Comparison of ENCODE assay signal across 9 mouse cellular contexts in genomic region chr2:157030804-157031203, GRCm38 (mm10). TPM values are rescaled to one million over a fixed set of nuclear protein-coding genes. Genes with fewer than 3 reads are reported as not detected.
DNase-seq lines count a peak whose midpoint lies in the region; ATAC-seq lines count a peak whose summit lies in the region.
"Had no signal": no experiment of that assay in that cellular context is flagged by ENCODE, and none has a peak within 500 bp of the region (broad histone marks: within the 10 kb centered on the region; RNA-seq: fewer than 3 reads in every experiment).

No protein-coding gene starts in this region.

- no peak overlapping the region for H3K4me3 ChIP-seq in forebrain, embryonic 13.5 days

- H3K9ac ChIP-seq in forebrain, embryonic 13.5 days: no peak overlapping the region

- H3K27ac ChIP-seq in forebrain, embryonic 13.5 days: no peak overlapping the region
- H3K27ac ChIP-seq: macrophage had no signal

- H3K9me3 ChIP-seq in forebrain, embryonic 13.5 days (replicated peaks): no peaks in the 10 kb centered on the region

- H3K4me1 ChIP-seq in forebrain, embryonic 13.5 days: no peaks in the 10 kb centered on the region

- 44% methylated on average over 9 of the region's 9 CpGs for WGBS in forebrain, embryonic 13.5 days

- ATAC-seq in forebrain, embryonic 13.5 days: peak; percentile 67
- peak; percentile 54 to 75 for ATAC-seq in hematopoietic stem cell, adult 5-6 weeks (replicated peaks in 1 of 2; ENCODE audit: insufficient read depth in 1 of 2, low FRiP score in 2 of 2, low TSS enrichment in 1 of 2, low read depth in 1 of 2, poor library complexity in 2 of 2, severe bottlenecking in 2 of 2)
- ATAC-seq in megakaryocyte progenitor cell, adult 5-6 weeks (replicated peaks; ENCODE audit: poor library complexity): peak; percentile 64

- DNase-seq in MEL-GATA-1-ER (ENCODE audit: extremely low read depth, low read depth): peak; percentile 60
- peak; percentile 82 for DNase-seq in c-Kit-positive CD71-negative TER-119-negative erythroid progenitor cells, embryonic 14.5 days (ENCODE audit: low read depth)
- peak; percentile 81 to 98 for DNase-seq in layer of hippocampus, postnatal 25 days (ENCODE audit: extremely low spot score in 1 of 2, low spot score in 1 of 2)
- peak; percentile 97 for DNase-seq in right cerebral cortex, postnatal 4 days
- DNase-seq in yolk sac, embryonic 10.5 days (ENCODE audit: low spot score): peak; percentile 44

- peaks cover 93% of the 10 kb centered on the region for H3K36me3 ChIP-seq in forebrain, embryonic 13.5 days (ENCODE audit: poor library complexity, severe bottlenecking)

- no peak overlapping the region for H3K4me2 ChIP-seq in forebrain, embryonic 13.5 days

- H3K27me3 ChIP-seq in forebrain, embryonic 13.5 days: no peaks in the 10 kb centered on the region

RNA-seq across cellular contexts. Expression of gene Dsn1, which starts 23.9 kb away (rescaled TPM):
- 38.8 TPM in 2 replicates for polyA plus RNA-seq in forebrain, embryonic 13.5 days (2015; fragmentation: Nextera tagmentation; extraction: Ambion mirVana)
- 38.5 and 53.8 TPM in 2 replicates for total RNA-seq in hematopoietic stem cell, adult 5-6 weeks (2017)
- 1 to 10 TPM; 4.0 to 7.2 TPM for total RNA-seq in layer of hippocampus, postnatal 25 days (2021)
- 15.0 and 17.1 TPM in 2 replicates for total RNA-seq in megakaryocyte progenitor cell, adult 5-6 weeks (2015)
- total RNA-seq in megakaryocyte progenitor cell, adult 5-6 weeks (2017): 68.2 and 78.2 TPM in 2 replicates

RNA-seq across cellular contexts. Expression of gene Ndrg3, which starts 38.9 kb away (rescaled TPM):
- 68.1 and 72.4 TPM in 2 replicates for polyA plus RNA-seq in forebrain, embryonic 13.5 days (2015; fragmentation: Nextera tagmentation; extraction: Ambion mirVana)
- total RNA-seq in hematopoietic stem cell, adult 5-6 weeks (2017): 33.1 and 35.7 TPM in 2 replicates
- 100 to 1,000 TPM; 449 TPM for total RNA-seq in layer of hippocampus, postnatal 25 days (2021)
- 24.9 and 27.1 TPM in 2 replicates for total RNA-seq in megakaryocyte progenitor cell, adult 5-6 weeks (2015)
- total RNA-seq in megakaryocyte progenitor cell, adult 5-6 weeks (2017): 24.2 and 28.5 TPM in 2 replicates

RNA-seq across cellular contexts. Expression of gene Soga1, which starts 48.2 kb away (rescaled TPM):
- 4.8 and 5.1 TPM in 2 replicates for polyA plus RNA-seq in forebrain, embryonic 13.5 days (2015; fragmentation: Nextera tagmentation; extraction: Ambion mirVana)
- total RNA-seq in hematopoietic stem cell, adult 5-6 weeks (2017): 7.4 and 10.0 TPM in 2 replicates
- total RNA-seq in layer of hippocampus, postnatal 25 days (2021): 10 to 100 TPM; 36.3 to 46.3 TPM
- total RNA-seq in megakaryocyte progenitor cell, adult 5-6 weeks (2015): 1.9 and 2.9 TPM in 2 replicates
- 2.3 and 2.4 TPM in 2 replicates for total RNA-seq in megakaryocyte progenitor cell, adult 5-6 weeks (2017)

RNA-seq across cellular contexts. Expression of gene Tldc2, which starts 56.1 kb away (rescaled TPM):
- not detected in 2 replicates for polyA plus RNA-seq in forebrain, embryonic 13.5 days (2015; fragmentation: Nextera tagmentation; extraction: Ambion mirVana)
- total RNA-seq in hematopoietic stem cell, adult 5-6 weeks (2017): not detected in 2 replicates
- not detected for total RNA-seq in layer of hippocampus, postnatal 25 days (2021)
- not detected in 2 replicates for total RNA-seq in megakaryocyte progenitor cell, adult 5-6 weeks (2015)
- total RNA-seq in megakaryocyte progenitor cell, adult 5-6 weeks (2017): not detected in 2 replicates
- polyA plus RNA-seq: macrophage had no signal

Comparison
In these comparisons a context has a peak if more than half of its experiments do, and no peak if none do; other contexts are left out.
1. DNase-seq: peak in every context shown above with its lines; median percentile 97 in right cerebral cortex, postnatal 4 days; 90 in layer of hippocampus, postnatal 25 days; 82 in c-Kit-positive CD71-negative TER-119-negative erythroid progenitor cells, embryonic 14.5 days; 60 in MEL-GATA-1-ER; 44 in yolk sac, embryonic 10.5 days.
2. RNA of gene Ndrg3, which starts 38.9 kb away (total RNA-seq): 449 TPM in layer of hippocampus, postnatal 25 days; 33.1 to 35.7 TPM in hematopoietic stem cell, adult 5-6 weeks and 24.2 to 28.5 TPM in megakaryocyte progenitor cell, adult 5-6 weeks; every median in the first group is over 10 times any median in the second.
3. Peak in every context shown above with its lines, with median percentiles within 50 percentile points of each other: ATAC-seq.